Mouse (Mus musculus) G1E (cell line): ENCODE measurements around the gene Lman2l. TPM values are rescaled to one million over a fixed set of nuclear protein-coding genes. Genes with fewer than 3 reads are reported as not detected.

Experiments
- ATAC-seq: 2 replicates; pipeline ENCODE4 v1.8.0; 2016; ENCODE audit warnings: mild to moderate bottlenecking; ENCODE audit not compliant: insufficient number of reproducible peaks, poor library complexity, low FRiP score, severe bottlenecking; ENCODE audit errors: extremely low read depth
- DNase-seq: peaks from one replicate; pipeline ENCODE4 v3.0.0; 2012; ENCODE audit warnings: low spot score
- H3K27me3 ChIP-seq: 2 replicates; pipeline ENCODE4 v1.6.1; 2012; ENCODE audit warnings: mild to moderate bottlenecking, low read length, inconsistent platforms; ENCODE audit not compliant: insufficient read depth
- H3K36me3 ChIP-seq: replicated peaks from 2 replicates; pipeline ENCODE3; 2012; ENCODE audit warnings: mild to moderate bottlenecking, inconsistent platforms
- H3K4me1 ChIP-seq: 2 replicates; pipeline ENCODE4 v1.6.1; 2012; ENCODE audit warnings: low read depth, low read length, inconsistent platforms, mixed read lengths; ENCODE audit not compliant: insufficient read depth
- H3K4me3 ChIP-seq: 2 replicates; pipeline ENCODE4 v1.5.1; 2012; ENCODE audit warnings: low read depth, mild to moderate bottlenecking, inconsistent platforms, low read length, moderate library complexity, mixed read lengths
- H3K9me3 ChIP-seq: replicated peaks from 2 replicates; pipeline ENCODE4 v1.6.1; 2012; ENCODE audit warnings: inconsistent platforms
- CTCF ChIP-seq: IDR thresholded peaks from 2 replicates; pipeline ENCODE4 v1.5.1; 2012; ENCODE audit warnings: low read depth, low read length, inconsistent platforms, mixed read lengths
- GATA1 ChIP-seq: IDR thresholded peaks from 2 replicates; pipeline ENCODE4 v1.6.1; 2012; ENCODE audit warnings: borderline replicate concordance, low read length, inconsistent platforms, mixed read lengths
- GATA2 ChIP-seq: IDR thresholded peaks from 2 replicates; pipeline ENCODE4 v1.6.1; 2012; ENCODE audit warnings: low read depth, low read length, inconsistent platforms, borderline replicate concordance
- POLR2AphosphoS5 ChIP-seq: IDR thresholded peaks from 2 replicates; pipeline ENCODE4 v1.6.1; 2012; ENCODE audit warnings: low read depth, low read length, inconsistent platforms; ENCODE audit not compliant: insufficient replicate concordance
- TAL1 ChIP-seq: conservative IDR thresholded peaks from 2 replicates; pipeline ENCODE4 v1.6.1; 2012; ENCODE audit warnings: low read depth, low read length, inconsistent platforms, mixed read lengths
- polyA plus RNA-seq: library from polyadenylated mRNA; stranded (reverse); fragments of >175 nt; gene quantifications from 2 replicates; pipeline ENCODE4 v1.2.3, GENCODE M21; 2012
- total RNA-seq, 2 experiments: library from RNA; stranded (forward) in 1 of 2; stranded (reverse) in 1 of 2; fragments of 200-1000 nt in 1 of 2; fragments of >200 nt in 1 of 2; fragmentation: Nextera tagmentation in 1 of 2; gene quantifications; 2 replicates each; pipeline ENCODE4 v1.2.3; 2014 to 2017

Lman2l gene
- total and polyA plus RNA-seq, 3 experiments, result 6.5 to 50.6 (median 13.3) TPM

GRCm38 (mm10) chr1:36429511-36429910, 15.6 kb downstream of the Lman2l start:
- Histone ChIP-seq H3K27me3 (no peaks in the 10 kb centered on the region), H3K4me3 (no peak overlapping the region), H3K9me3 (no peaks in the 10 kb centered on the region), H3K4me1 (0 out of 2 replicates have a peak, but pooled peaks cover 2% of the 10 kb centered on the region), H3K36me3 (peaks cover 97% of the 10 kb centered on the region)
- no peak for TF ChIP-seq POLR2AphosphoS5
- TF ChIP-seq TAL1, result no peak
- TF ChIP-seq CTCF, result no peak
- TF ChIP-seq GATA1, result no peak
- TF ChIP-seq GATA2, result no peak
- DNase-seq, result no peak
- no peak for ATAC-seq

GRCm38 (mm10) chr1:36404531-36404930, 40.5 kb downstream of the Lman2l start:
- no peak for ATAC-seq
- Histone ChIP-seq H3K9me3 (no peaks in the 10 kb centered on the region), H3K27me3 (peaks cover 50% of the 10 kb centered on the region)

GRCm38 (mm10) chr1:36401509-36401908, 43.6 kb downstream of the Lman2l start:
- TF ChIP-seq GATA2 (no peak), POLR2AphosphoS5 (no peak), GATA1 (no peak), TAL1 (no peak), CTCF (no peak)
- DNase-seq (no peak), ATAC-seq (no peak)
- Histone ChIP-seq H3K9me3 (no peaks in the 10 kb centered on the region), H3K4me1 (no peaks in the 10 kb centered on the region), H3K27me3 (peaks cover 50% of the 10 kb centered on the region), H3K4me3 (no peak overlapping the region), H3K36me3 (no peaks in the 10 kb centered on the region)

More at GRCm38 (mm10) chr1:36404531-36404930, 40.5 kb downstream of the Lman2l start:
- no peak overlapping the region for H3K4me3 ChIP-seq
- H3K4me1 ChIP-seq, result no peaks in the 10 kb centered on the region
- TF ChIP-seq POLR2AphosphoS5, result no peak
- TF ChIP-seq GATA1, result no peak
- TF ChIP-seq CTCF, result no peak
- TF ChIP-seq TAL1, result no peak
- TF ChIP-seq GATA2, result no peak
- H3K36me3 ChIP-seq, result no peaks in the 10 kb centered on the region
- DNase-seq, result no peak

- no peak for ATAC-seq
- H3K4me1 ChIP-seq, result no peaks in the 10 kb centered on the region
- no peak for DNase-seq
- no peak overlapping the region for H3K4me3 ChIP-seq
- H3K9me3 ChIP-seq, result no peaks in the 10 kb centered on the region
- TF ChIP-seq TAL1 (no peak), GATA2 (no peak), POLR2AphosphoS5 (no peak), GATA1 (no peak), CTCF (no peak)
- peaks cover 43% of the 10 kb centered on the region for H3K27me3 ChIP-seq
- no peaks in the 10 kb centered on the region for H3K36me3 ChIP-seq
Measured at GRCm38 (mm10) chr1:36397041-36397440, 48.0 kb downstream of the Lman2l start.

GRCm38 (mm10) chr1:36379582-36379981, 65.5 kb downstream of the Lman2l start:
- Histone ChIP-seq H3K4me1 (peaks cover 3% of the 10 kb centered on the region; the same call in 1 of the 2 replicates), H3K4me3 (no peak overlapping the region), H3K36me3 (no peaks in the 10 kb centered on the region), H3K9me3 (no peaks in the 10 kb centered on the region), H3K27me3 (peaks cover 57% of the 10 kb centered on the region)
- no peak for TF ChIP-seq CTCF
- ATAC-seq (no peak), DNase-seq (no peak)

- DNase-seq, result no peak
- Histone ChIP-seq H3K4me3 (no peak overlapping the region), H3K27me3 (peaks cover 57% of the 10 kb centered on the region), H3K9me3 (no peaks in the 10 kb centered on the region), H3K36me3 (no peaks in the 10 kb centered on the region), H3K4me1 (peaks cover 3% of the 10 kb centered on the region; the same call in 1 of the 2 replicates)
- TF ChIP-seq GATA1 (no peak), TAL1 (no peak), GATA2 (no peak), POLR2AphosphoS5 (no peak), CTCF (no peak)
- ATAC-seq, result no peak
Measured at GRCm38 (mm10) chr1:36378880-36379279, 66.2 kb downstream of the Lman2l start.

GRCm38 (mm10) chr1:36371934-36372845, 72.9 kb downstream of the Lman2l start, which contains the start of gene Fer1l5:
Fer1l5 (plus strand) TSS chr1:36372291.
- Histone ChIP-seq H3K4me3 (no peak within 1 kb of the TSS), H3K36me3 (peaks cover 7% of the 10 kb centered on the region), H3K9me3 (no peaks in the 10 kb centered on the region), H3K4me1 (peaks cover 32% of the 10 kb centered on the region), H3K27me3 (peaks cover 44% of the 10 kb centered on the region)
- no peak for TF ChIP-seq POLR2AphosphoS5
- no peak for TF ChIP-seq TAL1
- TF ChIP-seq CTCF, result no peak
- TF ChIP-seq GATA1, result no peak
- no peak for TF ChIP-seq GATA2
- DNase-seq (no peak), ATAC-seq (peak; percentile 43; the same call in 1 of the 2 replicates)
